Mouse (Mus musculus): ENCODE data around the gene Ifnl2.
A peak's percentile ranks its signal among the peaks of the same experiment; 100 is the strongest.

Gene Ifnl2

GRCm38 (mm10) chr7:28490903-28491302 is 19.4 kb downstream of the Ifnl2 start:
- DNase-seq (ENCODE audit: low read depth, low spot score) = no peak

GRCm38 (mm10) chr7:28490410-28490809 is 19.8 kb downstream of the Ifnl2 start:
- peak; percentile 74 for DNase-seq (ENCODE audit: low read depth, low spot score)

GRCm38 (mm10) chr7:28488030-28488491 is 22.2 kb downstream of the Ifnl2 start:
- no peak for DNase-seq (ENCODE audit: low read depth, low spot score)

- DNase-seq (ENCODE audit: low read depth, low spot score) = no peak
Measured at GRCm38 (mm10) chr7:28484192-28484591, 26.1 kb downstream of the Ifnl2 start.

GRCm38 (mm10) chr7:28482854-28483253 is 27.4 kb downstream of the Ifnl2 start:
- no peak for DNase-seq (ENCODE audit: low read depth, low spot score)

- DNase-seq (ENCODE audit: low read depth, low spot score) = no peak
Measured at GRCm38 (mm10) chr7:28478854-28479253, 31.4 kb downstream of the Ifnl2 start.

GRCm38 (mm10) chr7:28477363-28477762 is 32.9 kb downstream of the Ifnl2 start:
- no peak for DNase-seq (ENCODE audit: low read depth, low spot score)

- no peak for DNase-seq (ENCODE audit: low read depth, low spot score)
Measured at GRCm38 (mm10) chr7:28476191-28476590, 34.1 kb downstream of the Ifnl2 start.

GRCm38 (mm10) chr7:28467213-28467751 is 43.0 kb downstream of the Ifnl2 start:
- no peak for DNase-seq (ENCODE audit: low read depth, low spot score)

- no peak for DNase-seq (ENCODE audit: low read depth, low spot score)
Measured at GRCm38 (mm10) chr7:28466721-28467212, 43.5 kb downstream of the Ifnl2 start.

GRCm38 (mm10) chr7:28464416-28465212 is 45.6 kb downstream of the Ifnl2 start:
- no peak for DNase-seq (ENCODE audit: low read depth, low spot score)

- no peak for DNase-seq (ENCODE audit: low read depth, low spot score)
Measured at GRCm38 (mm10) chr7:28462769-28463168, 47.5 kb downstream of the Ifnl2 start.

GRCm38 (mm10) chr7:28460361-28460760 is 49.9 kb downstream of the Ifnl2 start:
- no peak for DNase-seq (ENCODE audit: low read depth, low spot score)

Measured in retina, postnatal 7 days (tissue).